11 mouse cellular contexts compared by ENCODE assay signal in the genomic region with DNA sequence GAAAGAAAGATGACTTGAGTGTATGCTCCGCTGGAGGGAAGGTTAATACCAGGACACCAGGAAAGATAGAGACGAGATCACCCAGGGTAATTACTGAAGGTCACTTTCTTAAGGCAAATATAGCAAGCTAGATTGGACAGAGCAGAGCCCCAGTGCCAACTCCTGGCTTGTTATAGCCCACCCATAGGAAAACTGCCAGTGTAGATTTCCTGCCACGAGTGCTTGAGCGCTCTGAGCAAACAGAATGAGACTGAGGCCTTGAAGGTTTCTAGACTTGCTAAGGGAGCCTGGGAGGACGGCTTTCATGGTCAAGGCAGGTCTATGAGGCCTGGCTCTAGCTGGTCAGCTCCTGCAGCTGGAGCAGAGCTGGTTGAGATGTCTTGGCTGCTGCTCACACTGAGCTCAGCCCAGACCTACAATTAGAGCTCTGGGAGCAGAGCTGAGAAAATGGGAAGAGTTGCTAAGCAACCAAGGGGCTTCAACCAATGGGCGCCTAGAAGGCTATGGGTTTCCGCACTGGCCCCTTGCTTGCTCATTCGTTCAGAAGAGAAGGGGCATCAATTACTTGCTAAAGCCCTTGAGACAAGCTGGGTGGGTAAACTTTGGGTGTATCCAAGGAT. TPM values are rescaled to one million over a fixed set of nuclear protein-coding genes. Genes with fewer than 3 reads are reported as not detected.
DNase-seq lines count a peak whose midpoint lies in the region; ATAC-seq and TF ChIP-seq lines count a peak whose summit lies in the region.
"Had no signal": no experiment of that assay in that cellular context is flagged by ENCODE, and none has a peak within 500 bp of the region (broad histone marks: within the 10 kb centered on the region; RNA-seq: fewer than 3 reads in every experiment).

No protein-coding gene starts in this region.

- no peak for TF ChIP-seq CTCF in kidney, adult 2 months (conservative IDR thresholded peaks at IDR 0.05; ENCODE audit: insufficient read depth, insufficient read length, low read depth, low read length)

- peak; percentile 35 for ATAC-seq in frontal cortex, adult (ENCODE audit: low TSS enrichment)
- ATAC-seq in hindbrain, embryonic 13.5 days (ENCODE audit: low FRiP score) = peak; percentile 82
- peak; percentile 79 for ATAC-seq in neural tube, embryonic 12.5 days (ENCODE audit: low FRiP score, low read depth)
- no peak for ATAC-seq in granulocyte monocyte progenitor cell, adult 5-6 weeks (replicated peaks; ENCODE audit: poor library complexity, severe bottlenecking)

- H3K4me2 ChIP-seq in hindbrain, embryonic 13.5 days = peak overlapping the region; percentile 50
- H3K4me2 ChIP-seq in neural tube, embryonic 12.5 days (replicated peaks) = peak overlapping the region; percentile 55
- H3K4me2 ChIP-seq: liver, embryonic 13.5 days had no signal

- DNase-seq in frontal cortex, adult 2 months (ENCODE audit: extremely low spot score in 1 of 2, low spot score in 1 of 2) = no peak
- peak; percentile 27 for DNase-seq in embryo, embryonic 10.5 days (ENCODE audit: low spot score)
- DNase-seq in kidney, adult 2 months = no peak
- DNase-seq in kidney, postnatal 14 days = no peak
- DNase-seq: liver, embryonic 13.5 days had no signal

- H3K27me3 ChIP-seq in hindbrain, embryonic 13.5 days = no peaks in the 10 kb centered on the region
- no peaks in the 10 kb centered on the region for H3K27me3 ChIP-seq in neural tube, embryonic 12.5 days (replicated peaks)
- no peaks in the 10 kb centered on the region for H3K27me3 ChIP-seq in kidney, adult 2 months (replicated peaks; ENCODE audit: control insufficient read depth, insufficient read depth, low read length)
- H3K27me3 ChIP-seq: liver, embryonic 13.5 days had no signal

- WGBS in hindbrain, embryonic 13.5 days = 49% methylated on average over 8 of the region's 8 CpGs
- WGBS in neural tube, embryonic 12.5 days = 60% methylated on average over 8 of the region's 8 CpGs
- 75% methylated on average over 8 of the region's 8 CpGs for WGBS in kidney, adult 2 months

- peak overlapping the region; percentile 90 for H3K27ac ChIP-seq in hindbrain, embryonic 13.5 days
- H3K27ac ChIP-seq in neural tube, embryonic 12.5 days = peak overlapping the region; percentile 74
- no peak overlapping the region for H3K27ac ChIP-seq in kidney, adult 2 months (ENCODE audit: insufficient read depth, low read depth, low read length)
- H3K27ac ChIP-seq: liver, embryonic 13.5 days had no signal

- TF ChIP-seq POLR2A in kidney, adult 2 months (IDR thresholded peaks at IDR 0.05; ENCODE audit: low read depth, low read length) = no peak

- peaks cover 49% of the 10 kb centered on the region for H3K36me3 ChIP-seq in hindbrain, embryonic 13.5 days
- peaks cover 42% of the 10 kb centered on the region for H3K36me3 ChIP-seq in neural tube, embryonic 12.5 days
- peaks cover 2% of the 10 kb centered on the region; the same call in 1 of the 2 replicates for H3K36me3 ChIP-seq in kidney, adult 2 months (ENCODE audit: control insufficient read depth, insufficient read depth, low read length)

- H3K9ac ChIP-seq in hindbrain, embryonic 13.5 days = peak overlapping the region; percentile 67
- H3K9ac ChIP-seq in neural tube, embryonic 12.5 days = peak overlapping the region; percentile 33; the same call in 1 of the 2 replicates
- H3K9ac ChIP-seq: liver, embryonic 13.5 days had no signal

- peak overlapping the region; percentile 32 for H3K4me3 ChIP-seq in hindbrain, embryonic 13.5 days
- H3K4me3 ChIP-seq in neural tube, embryonic 12.5 days = peak overlapping the region; percentile 13; the same call in 1 of the 2 replicates
- H3K4me3 ChIP-seq in kidney, adult 2 months (ENCODE audit: insufficient read depth, low read depth, low read length) = no peak overlapping the region
- H3K4me3 ChIP-seq: liver, embryonic 13.5 days had no signal

- H3K9me3 ChIP-seq in hindbrain, embryonic 13.5 days = no peaks in the 10 kb centered on the region
- no peaks in the 10 kb centered on the region for H3K9me3 ChIP-seq in neural tube, embryonic 12.5 days
- H3K9me3 ChIP-seq: liver, embryonic 13.5 days had no signal

- H3K4me1 ChIP-seq in hindbrain, embryonic 13.5 days (replicated peaks) = peaks cover 72% of the 10 kb centered on the region
- peaks cover 48% of the 10 kb centered on the region for H3K4me1 ChIP-seq in neural tube, embryonic 12.5 days
- peaks cover 5% of the 10 kb centered on the region; the same call in 1 of the 2 replicates for H3K4me1 ChIP-seq in kidney, adult 2 months (ENCODE audit: control insufficient read depth, insufficient read depth, low read length)

RNA-seq across cellular contexts. Expression of a gene that starts 5.9 kb away (rescaled TPM):
- polyA plus RNA-seq in frontal cortex, adult 2 months (2012; rRNA removed) = 202 and 211 TPM in 2 replicates
- polyA plus RNA-seq in hindbrain, embryonic 13.5 days (2015; fragmentation: Nextera tagmentation; extraction: Ambion mirVana) = 64.4 and 74.5 TPM in 2 replicates
- 65.7 and 68.5 TPM in 2 replicates for polyA plus RNA-seq in neural tube, embryonic 12.5 days (2016; fragmentation: Nextera tagmentation; extraction: Ambion mirVana)
- polyA plus RNA-seq in kidney, adult 2 months (2012; rRNA removed) = 55.5 and 61.0 TPM in 2 replicates
- total RNA-seq in granulocyte monocyte progenitor cell, adult 5-6 weeks (2014; fragmentation: Nextera tagmentation) = 30.4 and 38.6 TPM in 2 replicates
- total RNA-seq in granulocyte monocyte progenitor cell, adult 5-6 weeks (2017) = 7.2 and 10.0 TPM in 2 replicates

RNA-seq across cellular contexts. Expression of a gene that starts 17.1 kb away (rescaled TPM):
- polyA plus RNA-seq in frontal cortex, adult 2 months (2012; rRNA removed) = 12.8 and 13.5 TPM in 2 replicates
- 24.0 and 24.8 TPM in 2 replicates for polyA plus RNA-seq in hindbrain, embryonic 13.5 days (2015; fragmentation: Nextera tagmentation; extraction: Ambion mirVana)
- 23.0 and 27.5 TPM in 2 replicates for polyA plus RNA-seq in neural tube, embryonic 12.5 days (2016; fragmentation: Nextera tagmentation; extraction: Ambion mirVana)
- polyA plus RNA-seq in kidney, adult 2 months (2012; rRNA removed) = 9.4 and 10.1 TPM in 2 replicates
- total RNA-seq in granulocyte monocyte progenitor cell, adult 5-6 weeks (2014; fragmentation: Nextera tagmentation) = 13.3 and 15.6 TPM in 2 replicates
- 8.9 and 9.6 TPM in 2 replicates for total RNA-seq in granulocyte monocyte progenitor cell, adult 5-6 weeks (2017)

RNA-seq across cellular contexts. Expression of a gene that starts 20.6 kb away (rescaled TPM):
- polyA plus RNA-seq in frontal cortex, adult 2 months (2012; rRNA removed) = 4.3 TPM in 2 replicates
- polyA plus RNA-seq in hindbrain, embryonic 13.5 days (2015; fragmentation: Nextera tagmentation; extraction: Ambion mirVana) = 0.78 and 0.84 TPM in 2 replicates
- polyA plus RNA-seq in neural tube, embryonic 12.5 days (2016; fragmentation: Nextera tagmentation; extraction: Ambion mirVana) = 1.3 and 3.1 TPM in 2 replicates
- polyA plus RNA-seq in kidney, adult 2 months (2012; rRNA removed) = 1.2 and 1.8 TPM in 2 replicates
- not detected in 2 replicates for total RNA-seq in granulocyte monocyte progenitor cell, adult 5-6 weeks (2014; fragmentation: Nextera tagmentation)
- total RNA-seq in granulocyte monocyte progenitor cell, adult 5-6 weeks (2017) = not detected in 2 replicates
- total RNA-seq: common myeloid progenitor, adult 5-6 weeks had no signal

RNA-seq across cellular contexts. Expression of a gene that starts 21.8 kb away (rescaled TPM):
- 722 and 766 TPM in 2 replicates for polyA plus RNA-seq in frontal cortex, adult 2 months (2012; rRNA removed)
- polyA plus RNA-seq in hindbrain, embryonic 13.5 days (2015; fragmentation: Nextera tagmentation; extraction: Ambion mirVana) = 485 and 492 TPM in 2 replicates
- 308 and 323 TPM in 2 replicates for polyA plus RNA-seq in neural tube, embryonic 12.5 days (2016; fragmentation: Nextera tagmentation; extraction: Ambion mirVana)
- 768 and 777 TPM in 2 replicates for polyA plus RNA-seq in kidney, adult 2 months (2012; rRNA removed)
- 253 and 300 TPM in 2 replicates for total RNA-seq in granulocyte monocyte progenitor cell, adult 5-6 weeks (2014; fragmentation: Nextera tagmentation)
- total RNA-seq in granulocyte monocyte progenitor cell, adult 5-6 weeks (2017) = 97.8 and 111 TPM in 2 replicates

RNA-seq across cellular contexts. Expression of a gene that starts 25.7 kb away (rescaled TPM):
- 106 and 118 TPM in 2 replicates for polyA plus RNA-seq in frontal cortex, adult 2 months (2012; rRNA removed)
- polyA plus RNA-seq in hindbrain, embryonic 13.5 days (2015; fragmentation: Nextera tagmentation; extraction: Ambion mirVana) = 45.2 and 45.4 TPM in 2 replicates
- 44.5 and 46.9 TPM in 2 replicates for polyA plus RNA-seq in neural tube, embryonic 12.5 days (2016; fragmentation: Nextera tagmentation; extraction: Ambion mirVana)
- 4.9 and 9.8 TPM in 2 replicates for polyA plus RNA-seq in kidney, adult 2 months (2012; rRNA removed)
- 0.73 TPM in 1 of 2 replicates, not detected in the other for total RNA-seq in granulocyte monocyte progenitor cell, adult 5-6 weeks (2014; fragmentation: Nextera tagmentation)
- total RNA-seq in granulocyte monocyte progenitor cell, adult 5-6 weeks (2017) = 0.04 TPM in 1 of 2 replicates, not detected in the other
- total RNA-seq: common myeloid progenitor, adult 5-6 weeks; hematopoietic stem cell, adult 5-6 weeks had no signal
